ENCODE assay signal across 8 mouse cellular contexts in genomic region chr6:34176111-34176863, GRCm38 (mm10). TPM values are rescaled to one million over a fixed set of nuclear protein-coding genes. Genes with fewer than 3 reads are reported as not detected.
DNase-seq lines count a peak whose midpoint lies in the region; ATAC-seq and TF ChIP-seq lines count a peak whose summit lies in the region.

No protein-coding gene starts in this region.

- ATAC-seq in hindbrain, embryonic 16.5 days: peak; percentile 89
- ATAC-seq in megakaryocyte-erythroid progenitor cell, adult 5-6 weeks (replicated peaks; ENCODE audit: low FRiP score, low TSS enrichment, poor library complexity, severe bottlenecking): peak; percentile 48

- 4% methylated on average over 26 of the region's 29 CpGs for WGBS in hindbrain, embryonic 16.5 days

- no peaks in the 10 kb centered on the region for H3K36me3 ChIP-seq in testis, adult 2 months (ENCODE audit: control insufficient read depth, insufficient read depth, low read length)
- H3K36me3 ChIP-seq in hindbrain, embryonic 16.5 days (ENCODE audit: control insufficient read depth, insufficient read depth, low read length): no peaks in the 10 kb centered on the region

- H3K27me3 ChIP-seq in testis, adult 2 months (ENCODE audit: control insufficient read depth, insufficient read depth, low read length): no peaks in the 10 kb centered on the region
- no peaks in the 10 kb centered on the region for H3K27me3 ChIP-seq in hindbrain, embryonic 16.5 days (replicated peaks; ENCODE audit: control insufficient read depth, insufficient read depth, low read length)

- no peaks in the 10 kb centered on the region for H3K4me1 ChIP-seq in testis, adult 2 months (ENCODE audit: control insufficient read depth, insufficient read depth, low read length)
- peaks cover 6% of the 10 kb centered on the region for H3K4me1 ChIP-seq in hindbrain, embryonic 16.5 days (ENCODE audit: control insufficient read depth, insufficient read depth, low read depth, low read length)

- no peak for TF ChIP-seq CTCF in testis, adult 2 months (IDR thresholded peaks at IDR 0.05; ENCODE audit: control insufficient read depth, insufficient read depth, insufficient replicate concordance, low read depth, low read length)

- peak overlapping the region; percentile 89 for H3K4me3 ChIP-seq in testis, adult 2 months (ENCODE audit: control insufficient read depth, low read depth, low read length)
- peak overlapping the region; percentile 68 for H3K4me3 ChIP-seq in hindbrain, embryonic 16.5 days (ENCODE audit: low read length)

- H3K27ac ChIP-seq in testis, adult 2 months (ENCODE audit: control insufficient read depth, insufficient read depth, low read depth, low read length): peak overlapping the region; percentile 48
- H3K27ac ChIP-seq in hindbrain, embryonic 16.5 days (ENCODE audit: low read depth, low read length): peak overlapping the region; percentile 80

- H3K9ac ChIP-seq in hindbrain, embryonic 16.5 days (ENCODE audit: low read depth, low read length): peak overlapping the region; percentile 88

- H3K4me2 ChIP-seq in hindbrain, embryonic 16.5 days (ENCODE audit: low read length): peak overlapping the region; percentile 66

- no peak for TF ChIP-seq POLR2A in testis, adult 2 months (IDR thresholded peaks at IDR 0.05; ENCODE audit: control insufficient read depth, low read depth, low read length)

- DNase-seq in adrenal gland, adult (ENCODE audit: inconsistent age in 2 of 2, low spot score in 1 of 2): peak; percentile 16 to 43
- no peak for DNase-seq in adrenal gland, adult 18-20 months (ENCODE audit: low spot score in 2 of 2)
- no peak for DNase-seq in testis, postnatal 10 days (ENCODE audit: low spot score)
- DNase-seq in left cerebral cortex, adult 11 months (ENCODE audit: low spot score): no peak
- no peak for DNase-seq in adrenal gland, postnatal 14 days

- H3K9me3 ChIP-seq in hindbrain, embryonic 16.5 days (ENCODE audit: control insufficient read depth, low read length): no peaks in the 10 kb centered on the region

RNA-seq across cellular contexts. Expression of gene Slc35b4, which starts 0.6 kb away (rescaled TPM):
- 10 to 100 TPM; 28.2 to 28.4 TPM for total RNA-seq in adrenal gland, adult 18-20 months (2021)
- polyA plus RNA-seq in testis, adult 2 months (2012; rRNA removed): 21.7 and 24.5 TPM in 2 replicates
- polyA plus RNA-seq in hindbrain, embryonic 16.5 days (2015; fragmentation: Nextera tagmentation; extraction: Ambion mirVana): 42.7 and 45.3 TPM in 2 replicates
- total RNA-seq in megakaryocyte-erythroid progenitor cell, adult 5-6 weeks (2014; fragmentation: Nextera tagmentation): 11.5 and 15.7 TPM in 2 replicates
- 10.3 and 17.4 TPM in 2 replicates for total RNA-seq in megakaryocyte-erythroid progenitor cell, adult 5-6 weeks (2017)
- total RNA-seq in adrenal gland, postnatal 14 days (2021): 24.1 and 24.5 TPM in 2 replicates

Comparison
In these comparisons a context has a peak if more than half of its experiments do, and no peak if none do; other contexts are left out.
1. DNase-seq: peak in adrenal gland, adult (2 of 2); none in adrenal gland, adult 18-20 months (0 of 2), testis, postnatal 10 days (single experiment), left cerebral cortex, adult 11 months (single experiment) and adrenal gland, postnatal 14 days (single experiment).